Mouse (Mus musculus) embryo, embryonic 10 days (tissue): Measurements from ENCODE around the gene Ppp2r1b.
A peak's percentile ranks its signal among the peaks of the same experiment; 100 is the strongest.

Experiments used
- DNase-seq: peaks from one replicate; pipeline ENCODE4 v3.0.0-alpha.2; 2015; ENCODE audit warnings: low spot score

Ppp2r1b gene

DNA sequence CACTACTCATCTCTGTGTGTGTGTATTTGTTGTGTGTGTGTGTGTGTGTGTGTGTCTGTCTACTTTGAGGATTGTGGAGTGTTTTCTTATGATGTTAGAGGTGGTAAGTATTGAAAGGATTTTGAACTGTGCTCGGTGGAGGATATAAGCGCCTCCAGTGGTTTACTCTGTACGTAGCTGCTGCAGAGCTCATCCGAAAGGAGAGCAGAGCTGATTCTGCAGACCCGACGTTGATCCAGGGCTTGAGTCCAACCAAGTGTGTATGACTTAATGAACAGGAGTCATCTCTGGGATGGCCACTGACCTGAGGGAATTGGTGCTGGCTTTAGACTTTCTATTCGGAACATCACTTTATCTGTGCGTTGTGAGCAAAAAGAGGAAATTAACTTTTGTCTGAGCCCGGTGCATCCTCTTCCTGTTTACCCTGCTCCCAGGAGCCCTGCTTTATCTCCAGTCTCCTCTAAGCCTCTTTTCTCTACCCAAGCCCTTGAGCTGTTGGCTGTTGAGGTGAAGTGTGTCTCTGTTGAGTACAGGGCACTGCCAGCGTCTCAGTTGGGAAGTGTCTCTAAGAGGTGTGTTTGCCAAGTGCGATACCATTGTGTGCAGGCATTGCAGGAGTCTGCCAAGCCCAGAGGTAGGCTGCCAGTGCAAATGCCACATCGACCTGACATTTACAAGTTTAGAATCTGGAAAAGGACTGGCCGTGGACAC is 3.9 kb upstream of the Ppp2r1b start:
- DNase-seq: no peak

GRCm38 (mm10) chr9:50845547-50845946 is 446 bp downstream of the Ppp2r1b start:
- peak; percentile 30 for DNase-seq

GRCm38 (mm10) chr9:50847133-50847532 is 2.0 kb downstream of the Ppp2r1b start:
- no peak for DNase-seq

GRCm38 (mm10) chr9:50847606-50848368 is 2.7 kb downstream of the Ppp2r1b start:
- DNase-seq: no peak

- DNase-seq: no peak
Observed at GRCm38 (mm10) chr9:50848821-50849220, 3.7 kb downstream of the Ppp2r1b start.

DNA sequence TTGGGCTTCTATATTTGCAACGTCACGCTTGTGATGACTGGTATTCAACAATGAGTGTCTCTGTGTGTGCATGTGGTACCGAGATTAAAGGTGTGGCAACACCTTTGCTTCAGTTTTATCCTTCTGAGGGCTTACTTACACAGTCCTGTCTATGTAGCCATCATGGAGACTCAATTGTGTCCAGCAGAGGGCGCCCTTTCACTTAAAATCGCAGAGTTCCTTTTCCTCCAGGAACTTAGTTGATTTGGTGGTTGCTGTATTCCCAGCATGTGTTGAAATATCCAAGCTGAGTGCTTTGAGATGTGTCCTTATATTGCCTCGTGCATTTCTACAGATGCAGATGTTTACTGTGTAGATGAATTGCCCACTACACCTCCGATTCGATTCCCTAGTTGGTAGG is 4.1 kb downstream of the Ppp2r1b start:
- DNase-seq: peak; percentile 94

DNA sequence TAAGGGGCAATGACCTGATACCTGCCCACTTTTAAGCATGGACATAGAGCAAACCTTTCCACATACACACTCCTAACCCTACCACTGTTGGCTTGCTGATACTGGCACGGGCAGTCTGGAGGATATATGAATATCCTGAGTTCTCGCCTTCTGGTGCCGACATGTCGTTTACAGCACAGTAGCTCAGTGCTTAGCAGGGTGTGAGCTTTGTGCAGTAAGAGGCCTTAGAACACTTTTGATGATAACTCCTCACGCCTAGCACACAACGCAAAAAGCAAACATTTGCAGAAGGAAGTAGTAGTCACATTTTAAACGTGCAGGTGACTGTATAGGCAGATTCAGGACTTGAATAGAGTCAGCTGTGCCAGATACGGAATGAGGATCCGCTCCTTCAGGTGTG is 4.7 kb downstream of the Ppp2r1b start:
- no peak for DNase-seq

DNA sequence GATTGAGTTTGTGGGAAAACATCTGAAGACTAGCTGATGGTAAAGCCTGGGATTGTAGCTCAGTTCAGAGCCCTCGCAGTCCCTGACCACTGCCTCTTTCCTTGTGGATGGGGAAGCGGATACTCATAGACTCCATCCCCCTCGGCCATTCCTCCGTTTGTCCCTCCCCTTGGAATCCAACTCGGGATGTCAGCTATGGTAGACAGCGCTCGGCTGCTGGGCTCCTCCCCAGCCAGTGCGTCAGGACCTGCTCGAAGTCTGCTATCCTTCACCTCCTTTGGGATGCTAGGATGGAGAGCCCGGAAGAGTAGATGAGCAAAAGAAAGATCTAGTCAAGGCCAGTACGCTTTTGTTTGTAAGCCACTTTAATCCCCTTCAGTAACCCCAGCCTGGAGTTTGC is 5.2 kb downstream of the Ppp2r1b start:
- peak; percentile 18 for DNase-seq

DNA sequence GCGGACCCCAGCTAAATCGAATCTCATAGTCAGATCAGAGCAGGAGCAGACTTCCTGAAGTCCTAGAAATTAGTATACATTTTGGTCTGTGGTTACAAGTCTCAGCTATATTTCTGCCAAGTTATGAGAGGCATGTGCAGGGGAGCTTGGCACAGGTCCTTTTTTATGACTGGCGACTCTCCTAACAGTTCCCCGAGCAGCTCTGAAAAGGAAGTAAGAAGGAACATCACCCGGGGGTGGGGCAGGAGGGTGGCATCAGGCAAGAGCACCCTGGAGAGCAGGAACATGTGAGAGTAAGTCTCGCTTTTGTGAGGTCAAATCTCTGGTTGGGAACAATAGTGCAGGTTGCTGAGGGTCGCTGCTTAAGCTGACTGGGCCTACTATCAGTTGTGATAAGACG is 5.6 kb downstream of the Ppp2r1b start:
- no peak for DNase-seq

DNA sequence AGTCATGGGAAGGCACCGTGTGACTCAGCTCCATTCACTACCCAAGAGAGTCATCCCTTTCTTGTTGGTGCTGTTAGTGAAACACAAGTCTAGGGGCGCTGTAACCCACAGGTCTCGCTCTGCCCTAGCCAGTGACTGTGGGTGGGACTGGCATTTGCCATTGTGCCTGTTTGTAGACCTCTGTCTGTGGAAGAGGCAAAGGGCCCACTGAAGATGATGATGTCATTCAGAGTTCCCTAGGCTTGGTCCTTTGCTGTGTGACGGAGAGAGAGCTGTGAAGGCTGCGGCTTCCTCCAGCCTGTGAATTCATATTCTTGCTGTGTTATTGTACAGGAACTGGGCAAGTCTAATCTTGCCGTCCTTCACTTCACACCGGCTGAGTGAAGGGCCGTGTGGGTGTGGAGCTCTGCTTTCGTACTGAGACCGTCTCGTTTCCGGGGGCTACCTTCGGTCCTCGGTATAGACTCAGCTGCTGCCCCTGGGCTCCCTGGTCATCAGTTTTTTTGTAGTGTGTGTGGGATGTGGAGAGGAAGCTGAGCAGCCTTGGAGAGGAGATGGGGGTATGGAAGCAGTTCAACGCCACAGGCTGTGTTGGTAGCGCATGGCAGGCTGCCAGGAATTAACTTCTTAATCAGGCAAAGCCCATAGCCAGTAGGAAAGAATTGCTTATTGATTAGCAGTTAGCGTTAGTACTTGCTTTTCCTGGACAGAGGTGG is 7.7 kb downstream of the Ppp2r1b start:
- no peak for DNase-seq

DNA sequence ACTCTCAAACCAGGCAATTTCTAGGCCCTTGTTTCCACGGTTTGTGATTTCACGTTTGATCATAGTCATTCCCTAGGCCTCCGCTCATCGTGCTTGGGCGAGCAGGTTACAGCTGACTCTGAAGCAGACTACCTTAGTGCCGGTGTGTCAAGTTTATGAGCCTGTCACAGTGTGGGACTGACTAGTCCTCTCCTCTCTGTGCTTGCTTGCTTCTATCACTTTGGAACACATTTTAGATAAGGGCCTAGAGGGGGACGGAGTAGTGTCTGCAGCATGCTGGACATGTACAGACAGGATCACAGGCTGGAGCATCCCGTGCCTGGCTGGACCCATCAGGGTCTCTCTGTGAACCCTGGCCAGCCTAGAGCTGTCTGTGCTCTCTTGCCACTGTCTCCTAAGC is 9.3 kb downstream of the Ppp2r1b start:
- peak; percentile 21 for DNase-seq

DNA sequence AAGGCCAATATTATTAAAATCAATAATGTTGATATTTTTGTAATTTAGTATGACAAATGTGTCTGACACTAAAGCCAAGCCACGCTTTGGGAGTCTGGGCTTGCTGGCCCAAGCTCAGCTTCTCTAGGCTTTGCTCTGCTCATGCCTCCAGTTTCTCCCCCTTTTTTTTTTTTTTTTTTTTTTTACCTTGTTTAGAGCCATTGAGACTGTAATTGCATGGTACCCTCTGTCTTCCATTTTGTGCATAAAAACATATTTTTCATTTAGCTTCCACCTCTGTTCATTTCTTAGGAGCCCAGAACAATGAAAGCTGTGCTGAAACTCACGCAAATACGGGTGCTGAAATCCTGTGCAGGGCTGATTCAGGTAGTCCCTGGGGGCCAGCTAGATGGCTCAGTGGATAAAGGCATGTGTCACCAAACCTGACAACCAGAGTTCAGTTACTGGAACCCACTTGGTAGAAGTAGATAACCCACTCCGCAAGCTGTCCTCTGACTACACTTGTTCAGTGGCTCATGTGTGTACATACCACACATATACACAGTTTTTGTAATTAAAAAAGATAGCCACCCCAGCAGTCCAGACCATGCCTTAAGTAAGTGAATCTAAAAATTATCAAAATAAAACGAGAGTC is 10.1 kb downstream of the Ppp2r1b start:
- no peak for DNase-seq

DNA sequence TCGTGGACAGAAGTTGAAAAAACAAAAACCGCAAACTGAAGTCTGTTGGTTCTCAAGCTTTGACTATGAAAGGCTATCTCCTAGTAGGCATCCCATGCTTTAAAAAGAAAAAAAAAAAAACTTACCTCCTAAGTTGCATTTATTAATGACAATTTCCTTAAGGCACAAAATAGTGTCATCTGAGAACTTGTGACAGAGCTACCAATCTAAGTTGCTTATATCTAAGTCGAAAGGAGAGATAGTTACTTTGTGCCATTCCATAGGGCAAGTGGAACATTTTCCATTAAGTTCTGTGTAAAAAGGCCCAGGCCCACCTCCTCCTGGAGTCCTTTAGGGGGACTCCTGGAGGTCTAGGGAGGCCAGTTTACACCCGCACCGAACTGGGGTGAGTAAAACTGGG is 10.7 kb downstream of the Ppp2r1b start:
- DNase-seq: no peak

DNA sequence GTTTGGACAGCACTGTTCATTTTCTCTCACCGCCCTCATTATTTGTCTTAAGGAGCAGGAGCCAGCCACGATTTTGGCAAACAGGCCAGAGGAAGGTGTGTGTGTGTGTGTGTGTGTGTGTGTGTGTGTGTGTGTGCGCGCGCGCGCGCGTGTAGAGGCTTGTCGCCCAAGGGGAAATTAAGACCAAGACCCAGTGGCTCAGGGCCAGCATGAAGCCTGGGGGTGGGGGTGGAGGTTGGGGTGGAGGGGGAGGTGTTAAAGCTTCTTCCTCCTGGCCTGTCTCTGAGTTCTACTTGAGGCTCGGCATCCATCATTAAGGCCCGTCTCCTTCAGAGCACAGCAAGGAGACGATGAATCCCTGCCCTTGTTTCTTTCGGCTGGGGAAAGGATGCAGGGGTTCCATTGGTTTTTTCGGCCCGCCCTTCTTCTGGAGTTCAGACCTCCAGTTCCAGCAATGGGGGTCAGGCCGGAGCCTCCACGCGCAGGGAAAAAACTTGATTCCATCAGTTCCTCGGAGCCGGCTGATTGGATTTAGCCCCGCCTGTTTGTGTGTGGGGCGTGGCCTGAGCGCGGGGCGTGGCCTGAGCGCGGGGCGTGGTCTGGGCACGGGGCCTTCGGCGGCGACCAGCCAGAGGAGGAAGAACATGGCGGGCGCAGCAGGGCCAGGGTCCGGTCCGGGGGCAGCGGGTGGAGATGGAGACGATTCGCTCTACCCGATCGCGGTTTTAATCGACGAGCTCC is 11.4 kb downstream of the Ppp2r1b start:
- peak; percentile 95 for DNase-seq

DNA sequence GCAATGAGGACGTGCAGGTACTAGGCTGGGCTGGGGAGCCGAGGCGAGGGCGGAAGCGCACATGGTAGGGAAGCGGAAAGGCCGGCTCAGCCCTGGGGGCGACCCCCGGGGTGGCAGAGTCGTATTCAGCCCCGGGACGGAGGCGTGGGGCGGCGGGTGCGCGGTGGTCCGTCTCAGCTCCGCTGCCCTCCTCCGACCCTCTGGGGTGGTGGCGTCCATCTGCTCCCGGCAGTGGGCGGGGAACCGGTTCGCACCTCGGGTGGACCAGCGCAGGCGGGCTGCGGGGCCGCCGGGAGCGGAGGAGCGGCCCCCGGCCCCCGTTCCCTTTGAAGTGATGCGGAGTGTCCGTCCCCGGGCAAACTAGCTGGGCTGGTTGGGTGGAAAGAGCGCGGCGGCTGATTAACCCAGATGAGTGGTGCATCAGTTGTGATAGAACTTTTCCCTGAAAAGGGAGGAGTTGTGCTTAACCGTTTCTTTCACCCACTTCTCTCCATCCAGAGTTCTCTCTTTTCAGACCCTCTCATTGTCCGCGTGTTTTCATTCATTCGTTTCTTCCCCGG is 12.1 kb downstream of the Ppp2r1b start:
- DNase-seq: peak; percentile 41

DNA sequence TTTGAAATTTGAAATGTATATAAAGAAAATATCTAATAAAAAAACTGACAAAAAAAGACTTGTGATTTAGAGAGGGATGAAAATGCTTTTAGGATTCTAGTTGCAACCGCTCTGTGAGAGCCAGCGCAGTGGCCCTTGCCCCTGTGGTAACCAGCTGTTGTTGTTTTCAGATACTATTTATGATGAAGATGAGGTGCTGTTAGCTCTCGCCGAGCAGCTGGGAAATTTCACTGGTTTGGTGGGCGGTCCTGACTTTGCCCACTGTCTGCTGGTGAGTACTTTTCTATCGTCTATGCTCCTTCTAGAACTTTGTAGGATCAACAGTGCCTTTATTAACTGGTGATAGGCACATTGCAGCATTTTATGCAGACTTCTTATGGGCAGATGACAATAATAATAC is 13.6 kb downstream of the Ppp2r1b start:
- no peak for DNase-seq

GRCm38 (mm10) chr9:50861119-50861839 is 16.2 kb downstream of the Ppp2r1b start:
- DNase-seq: no peak

DNA sequence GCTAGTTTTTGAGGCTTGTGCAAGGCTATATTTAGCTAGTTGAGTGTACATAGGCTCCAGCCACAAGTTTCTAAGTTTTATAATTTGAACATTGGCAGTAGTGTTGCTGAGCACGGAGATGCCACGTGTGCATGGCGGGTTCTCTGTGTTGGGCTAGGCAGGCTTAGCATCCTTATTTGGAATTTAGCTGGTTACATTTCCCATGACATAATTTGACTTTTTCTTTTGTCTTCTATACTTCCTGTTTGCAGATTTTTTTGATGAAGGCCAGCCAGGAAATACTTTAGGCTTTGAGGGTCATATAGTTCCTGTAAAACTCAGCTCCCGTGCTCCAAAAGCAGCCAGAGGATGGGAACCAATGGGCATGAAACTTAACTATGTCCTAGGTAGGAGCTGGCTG is 18.7 kb downstream of the Ppp2r1b start:
- DNase-seq: no peak

GRCm38 (mm10) chr9:50864877-50865276 is 19.8 kb downstream of the Ppp2r1b start:
- no peak for DNase-seq

GRCm38 (mm10) chr9:50865803-50866202 is 20.7 kb downstream of the Ppp2r1b start:
- DNase-seq: no peak

- no peak for DNase-seq
Observed at GRCm38 (mm10) chr9:50867015-50867414, 21.9 kb downstream of the Ppp2r1b start.
